In genomic region chr10:92246785-92247448, GRCm38 (mm10) we compare ENCODE assay signal across 11 mouse cellular contexts.
A peak's percentile ranks its signal among the peaks of the same experiment; 100 is the strongest.
DNase-seq lines count a peak whose midpoint lies in the region; ATAC-seq and TF ChIP-seq lines count a peak whose summit lies in the region.
"Had no signal": no experiment of that assay in that cellular context is flagged by ENCODE, and none has a peak within 500 bp of the region (broad histone marks: within the 10 kb centered on the region; RNA-seq: fewer than 3 reads in every experiment).

No protein-coding gene starts in this region.

- H3K27ac ChIP-seq in forebrain, embryonic 10.5 days, result peak overlapping the region; percentile 84
- no peak overlapping the region for H3K27ac ChIP-seq in forebrain, embryonic 15.5 days (replicated peaks)
- H3K27ac ChIP-seq in neural tube, embryonic 15.5 days (replicated peaks), result no peak overlapping the region
- no peak overlapping the region for H3K27ac ChIP-seq in heart, adult 2 months
- H3K27ac ChIP-seq: liver, embryonic 15.5 days had no signal

- ATAC-seq in forebrain, embryonic 15.5 days (replicated peaks), result no peak
- ATAC-seq in neural tube, embryonic 15.5 days (ENCODE audit: low FRiP score), result no peak

- intact Hi-C loops in heart, adult 2 months (cut with DNase I), result no loop called here

- TF ChIP-seq POLR2A in heart, adult 2 months (IDR thresholded peaks at IDR 0.05; ENCODE audit: insufficient read depth, low read depth, low read length), result no peak

- no peak overlapping the region for H3K9ac ChIP-seq in forebrain, embryonic 15.5 days (replicated peaks)
- no peak overlapping the region for H3K9ac ChIP-seq in neural tube, embryonic 15.5 days (replicated peaks)
- no peak overlapping the region for H3K9ac ChIP-seq in heart, adult 2 months (ENCODE audit: low read depth, low read length)
- H3K9ac ChIP-seq: liver, embryonic 15.5 days had no signal

- TF ChIP-seq CTCF in heart, adult 2 months (IDR thresholded peaks at IDR 0.05), result no peak

- no peak overlapping the region for H3K4me2 ChIP-seq in forebrain, embryonic 15.5 days (replicated peaks)
- H3K4me2 ChIP-seq in neural tube, embryonic 15.5 days, result no peak overlapping the region
- H3K4me2 ChIP-seq: liver, embryonic 15.5 days had no signal

- no peaks in the 10 kb centered on the region for H3K79me2 ChIP-seq in heart, adult 2 months (replicated peaks; ENCODE audit: control insufficient read depth, insufficient read depth, low read length)

- WGBS in forebrain, embryonic 10.5 days, result 12% methylated on average over 7 of the region's 7 CpGs
- WGBS in forebrain, embryonic 15.5 days, result 4% methylated on average over 7 of the region's 7 CpGs
- WGBS in neural tube, embryonic 15.5 days, result 9% methylated on average over 7 of the region's 7 CpGs
- WGBS in heart, adult 2 months, result 42% methylated on average over 7 of the region's 7 CpGs

- H3K4me1 ChIP-seq in forebrain, embryonic 10.5 days, result peaks cover 60% of the 10 kb centered on the region
- H3K4me1 ChIP-seq in forebrain, embryonic 15.5 days, result peaks cover 30% of the 10 kb centered on the region
- H3K4me1 ChIP-seq in neural tube, embryonic 15.5 days, result peaks cover 9% of the 10 kb centered on the region; the same call in 1 of the 2 replicates
- no peaks in the 10 kb centered on the region for H3K4me1 ChIP-seq in heart, adult 2 months (ENCODE audit: control insufficient read depth, insufficient read depth, low read length)
- H3K4me1 ChIP-seq: liver, embryonic 15.5 days had no signal

- H3K9me3 ChIP-seq in forebrain, embryonic 10.5 days, result no peaks in the 10 kb centered on the region
- no peaks in the 10 kb centered on the region for H3K9me3 ChIP-seq in forebrain, embryonic 15.5 days
- H3K9me3 ChIP-seq in neural tube, embryonic 15.5 days (replicated peaks), result no peaks in the 10 kb centered on the region
- H3K9me3 ChIP-seq: liver, embryonic 15.5 days had no signal

- H3K27me3 ChIP-seq in forebrain, embryonic 10.5 days (ENCODE audit: poor library complexity, severe bottlenecking), result peaks cover 5% of the 10 kb centered on the region; the same call in 1 of the 2 replicates
- H3K27me3 ChIP-seq in forebrain, embryonic 15.5 days, result no peaks in the 10 kb centered on the region
- no peaks in the 10 kb centered on the region for H3K27me3 ChIP-seq in neural tube, embryonic 15.5 days (replicated peaks)
- H3K27me3 ChIP-seq in heart, adult 2 months (ENCODE audit: control insufficient read depth, insufficient read depth, low read length), result no peaks in the 10 kb centered on the region
- H3K27me3 ChIP-seq: liver, embryonic 15.5 days had no signal

- peak; percentile 34 for DNase-seq in forebrain, embryonic 10.5 days (ENCODE audit: extremely low spot score, low spot score)
- DNase-seq in neural tube, embryonic 10.5 days (ENCODE audit: extremely low spot score, low spot score), result peak; percentile 20
- peak; percentile 24 to 25 for DNase-seq in layer of hippocampus, postnatal 10 days (ENCODE audit: low spot score in 2 of 2)
- peak; percentile 4 to 12 for DNase-seq in right cerebral cortex, postnatal 36 days (ENCODE audit: low spot score in 2 of 2)
- no peak for DNase-seq in heart, adult 2 months
- DNase-seq in liver, result no peak
- DNase-seq: cerebellum, postnatal 25 days had no signal

- H3K4me3 ChIP-seq in forebrain, embryonic 10.5 days, result peak overlapping the region; percentile 13; the same call in 1 of the 2 replicates
- no peak overlapping the region for H3K4me3 ChIP-seq in forebrain, embryonic 15.5 days
- H3K4me3 ChIP-seq in neural tube, embryonic 15.5 days (replicated peaks), result no peak overlapping the region
- H3K4me3 ChIP-seq in heart, adult 2 months, result no peak overlapping the region
- H3K4me3 ChIP-seq: liver, embryonic 15.5 days; myocyte had no signal

- TF ChIP-seq EP300 in heart, adult 2 months (IDR thresholded peaks at IDR 0.05; ENCODE audit: insufficient read depth, low read depth, low read length), result no peak

- no peaks in the 10 kb centered on the region for H3K36me3 ChIP-seq in forebrain, embryonic 10.5 days (replicated peaks)
- H3K36me3 ChIP-seq in forebrain, embryonic 15.5 days, result no peaks in the 10 kb centered on the region
- H3K36me3 ChIP-seq in neural tube, embryonic 15.5 days, result no peaks in the 10 kb centered on the region
- H3K36me3 ChIP-seq in heart, adult 2 months (ENCODE audit: control insufficient read depth, insufficient read depth, low read length), result no peaks in the 10 kb centered on the region
- H3K36me3 ChIP-seq: liver, embryonic 15.5 days had no signal

Comparison
In these comparisons a context has a peak if more than half of its experiments do, and no peak if none do; other contexts are left out.
1. DNase-seq: peak in forebrain, embryonic 10.5 days (single experiment), neural tube, embryonic 10.5 days (single experiment), layer of hippocampus, postnatal 10 days (2 of 2) and right cerebral cortex, postnatal 36 days (2 of 2); none in heart, adult 2 months (0 of 2) and liver (single experiment).